Mouse (Mus musculus) CD4-positive helper T cell, adult 2 months (primary cell): Measurements from ENCODE around the gene Uchl4.

Experiments used
- DNase-seq: peaks from one replicate; pipeline ENCODE4 v3.0.0-alpha.2; 2012; ENCODE audit warnings: low read depth, missing footprints, low spot score

Uchl4 gene

GRCm38 (mm10) chr9:64273757-64274156 lies 38.8 kb downstream of the Uchl4 start:
- no peak for DNase-seq

GRCm38 (mm10) chr9:64274291-64274690 lies 39.3 kb downstream of the Uchl4 start:
- no peak for DNase-seq

GRCm38 (mm10) chr9:64274919-64275318 lies 39.9 kb downstream of the Uchl4 start:
- DNase-seq = no peak

GRCm38 (mm10) chr9:64277706-64278105 lies 42.7 kb downstream of the Uchl4 start:
- peak; percentile 77 for DNase-seq

- DNase-seq = no peak
Observed at GRCm38 (mm10) chr9:64278665-64279310, 43.8 kb downstream of the Uchl4 start.

GRCm38 (mm10) chr9:64281105-64281780 lies 46.2 kb downstream of the Uchl4 start, which contains the start of gene Tipin:
Gene Tipin, plus strand, starts transcription at chr9:64281581.
- peak; percentile 96 for DNase-seq

GRCm38 (mm10) chr9:64281781-64282178 lies 46.8 kb downstream of the Uchl4 start:
- no peak for DNase-seq

- no peak for DNase-seq
Observed at GRCm38 (mm10) chr9:64282404-64282987, 47.5 kb downstream of the Uchl4 start.
